Mouse (Mus musculus) heart, postnatal 36 days (tissue): ENCODE results near the gene Golm1. TPM values are rescaled to one million over a fixed set of nuclear protein-coding genes. Genes with fewer than 3 reads are reported as not detected.

Experiments
- DNase-seq, 2 experiments: peaks; one replicate each; pipeline ENCODE4 v3.0.0; 2021 to 2022
- intact Hi-C: fragments of 180-260 bp; cut with DNase I; formaldehyde crosslinking; loops from one replicate; pipeline ENCODE4 v1.15.1; 2025
- total RNA-seq, 2 experiments: library from RNA; stranded (reverse); gene quantifications; 2 replicates each; pipeline ENCODE4 v1.2.3; 2021

Golm1 gene
- total RNA-seq, 2 experiments from 2014 or later: 14.8 to 15.4 TPM

- intact Hi-C loops: no loop called here
- DNase-seq: no peak
Measured at GRCm38 (mm10) chr13:59679306-59679705, 3.7 kb upstream of the Golm1 start.

- no peak for DNase-seq
- intact Hi-C loops: no loop called here
Measured at GRCm38 (mm10) chr13:59676316-59677229, 962 bp upstream of the Golm1 start.

GRCm38 (mm10) chr13:59674761-59675150 lies 855 bp downstream of the Golm1 start:
- intact Hi-C loops: no loop called here
- DNase-seq: peak; percentile 20 to 25

- no peak for DNase-seq
- intact Hi-C loops: no loop called here
Measured at GRCm38 (mm10) chr13:59674215-59674614, 1.4 kb downstream of the Golm1 start.

- intact Hi-C loops: no loop called here
- DNase-seq: no peak
Measured at GRCm38 (mm10) chr13:59673597-59673996, 2.0 kb downstream of the Golm1 start.

- DNase-seq: no peak
- intact Hi-C loops: no loop called here
Measured at GRCm38 (mm10) chr13:59672248-59672647, 3.4 kb downstream of the Golm1 start.

GRCm38 (mm10) chr13:59671521-59671920 lies 4.1 kb downstream of the Golm1 start:
- intact Hi-C loops: no loop called here
- no peak for DNase-seq

GRCm38 (mm10) chr13:59669946-59670345 lies 5.7 kb downstream of the Golm1 start:
- intact Hi-C loops: no loop called here

GRCm38 (mm10) chr13:59668501-59669093 lies 7.0 kb downstream of the Golm1 start:
- intact Hi-C loops: no loop called here
- DNase-seq: peak; percentile 47 to 50

More at GRCm38 (mm10) chr13:59669946-59670345, 5.7 kb downstream of the Golm1 start:
- DNase-seq: no peak

GRCm38 (mm10) chr13:59667763-59668162 lies 7.8 kb downstream of the Golm1 start:
- DNase-seq: no peak
- intact Hi-C loops: no loop called here

- intact Hi-C loops: no loop called here
- no peak for DNase-seq
Measured at GRCm38 (mm10) chr13:59663939-59664712, 11.5 kb downstream of the Golm1 start.

GRCm38 (mm10) chr13:59661966-59662365 lies 13.6 kb downstream of the Golm1 start:
- intact Hi-C loops: no loop called here
- no peak for DNase-seq

- intact Hi-C loops: no loop called here
- no peak for DNase-seq
Measured at GRCm38 (mm10) chr13:59661387-59661786, 14.2 kb downstream of the Golm1 start.

- no peak for DNase-seq
- intact Hi-C loops: no loop called here
Measured at GRCm38 (mm10) chr13:59660371-59660770, 15.2 kb downstream of the Golm1 start.

- intact Hi-C loops: no loop called here
- no peak for DNase-seq
Measured at GRCm38 (mm10) chr13:59657781-59658180, 17.8 kb downstream of the Golm1 start.

GRCm38 (mm10) chr13:59656975-59657388 lies 18.6 kb downstream of the Golm1 start:
- no peak for DNase-seq
- intact Hi-C loops: no loop called here

- no peak for DNase-seq
- intact Hi-C loops: no loop called here
Measured at GRCm38 (mm10) chr13:59656316-59656832, 19.2 kb downstream of the Golm1 start.

- intact Hi-C loops: no loop called here
- no peak for DNase-seq
Measured at GRCm38 (mm10) chr13:59655718-59656315, 19.8 kb downstream of the Golm1 start.

- intact Hi-C loops: no loop called here
- no peak for DNase-seq
Measured at GRCm38 (mm10) chr13:59654465-59654864, 21.1 kb downstream of the Golm1 start.

- no peak for DNase-seq
- intact Hi-C loops: no loop called here
Measured at GRCm38 (mm10) chr13:59653136-59653535, 22.5 kb downstream of the Golm1 start.

- no peak for DNase-seq
- intact Hi-C loops: no loop called here
Measured at GRCm38 (mm10) chr13:59652651-59653050, 23.0 kb downstream of the Golm1 start.
